Mouse (Mus musculus) liver, embryonic 14.5 days (tissue): ENCODE measurements around the gene Chtop. TPM values are rescaled to one million over a fixed set of nuclear protein-coding genes. Genes with fewer than 3 reads are reported as not detected.

Source experiments
- ATAC-seq: fragments of 200-750 bp; cut with Nextera tagmentation; 2 replicates; pipeline ENCODE4 v1.8.0; 2017; ENCODE audit warnings: moderate number of reproducible peaks, mild to moderate bottlenecking, moderate library complexity; ENCODE audit not compliant: insufficient read depth
- DNase-seq, 3 experiments: peaks; one replicate each; pipeline ENCODE4 v3.0.0-alpha.2; 2012 to 2013; ENCODE audit warnings: low read depth in 3 of 3, low spot score in 3 of 3
- H3K27ac ChIP-seq: fragments of 300-500 bp; sonication (generic); 2 replicates; pipeline ENCODE4 v1.5.1; 2014; ENCODE audit warnings: moderate library complexity, mild to moderate bottlenecking, control low read depth, inconsistent platforms
- H3K27me3 ChIP-seq: fragments of 300-500 bp; sonication (generic); 2 replicates; pipeline ENCODE4 v1.6.1; 2014; ENCODE audit warnings: mild to moderate bottlenecking, low read length, moderate library complexity; ENCODE audit not compliant: control insufficient read depth, insufficient read depth
- H3K36me3 ChIP-seq: fragments of 300-500 bp; sonication (generic); replicated peaks from 2 replicates; pipeline ENCODE4 v1.6.1; 2014; ENCODE audit warnings: low read depth; ENCODE audit not compliant: control insufficient read depth, insufficient read depth
- H3K4me1 ChIP-seq, 2 experiments: fragments of 200-500 bp in 1 of 2; fragments of 300-500 bp in 1 of 2; sonication (generic) in 1 of 2; replicated peaks; 2 replicates each; pipeline ENCODE4 v1.6.1; 2012 to 2014; ENCODE audit warnings: antibody characterized with exemption in 1 of 2, inconsistent platforms in 1 of 2, low read length in 1 of 2; ENCODE audit not compliant: control insufficient read depth in 2 of 2, insufficient read depth in 2 of 2
- H3K4me2 ChIP-seq: fragments of 300-500 bp; sonication (generic); 2 replicates; pipeline ENCODE4 v1.6.1; 2014; ENCODE audit warnings: low read depth, mild to moderate bottlenecking, control low read depth, moderate library complexity
- H3K4me3 ChIP-seq, 2 experiments: fragments of 200-500 bp in 1 of 2; fragments of 300-500 bp in 1 of 2; sonication (generic) in 1 of 2; 2 replicates each; pipeline ENCODE4 v1.5.1; 2012 to 2014; ENCODE audit warnings: low read depth in 2 of 2, low read length in 2 of 2, mild to moderate bottlenecking in 2 of 2, control low read depth in 1 of 2, inconsistent platforms in 1 of 2, moderate library complexity in 1 of 2; ENCODE audit not compliant: insufficient read depth in 1 of 2
- H3K9ac ChIP-seq: fragments of 300-500 bp; sonication (generic); replicated peaks from 2 replicates; pipeline ENCODE4 v1.6.1; 2014; ENCODE audit warnings: mild to moderate bottlenecking, control low read depth, moderate library complexity
- H3K9me3 ChIP-seq: fragments of 300-500 bp; sonication (generic); 2 replicates; pipeline ENCODE4 v1.6.1; 2016; ENCODE audit warnings: low read length, mixed read lengths; ENCODE audit not compliant: control insufficient read depth
- CTCF ChIP-seq: IDR thresholded peaks from 2 replicates; pipeline ENCODE4 v1.5.1; 2016; ENCODE audit warnings: antibody characterized with exemption, low read depth, control low read depth
- EP300 ChIP-seq: IDR thresholded peaks from 2 replicates; pipeline ENCODE4 v1.6.1; 2016; ENCODE audit warnings: antibody characterized with exemption, low read depth
- WGBS: fragments of 180-500 bp; shearing (Covaris S2); extraction: QIAGEN DNeasy Blood & Tissue Kit; methylation state at CpG from one replicate; pipeline ENCODE4 v1.1.7; 2014; ENCODE audit not compliant: insufficient replicate concordance; 5-methylcytosine and 5-hydroxymethylcytosine counted together
- polyA plus RNA-seq, 2 experiments: library from polyadenylated mRNA; depleted of rRNA in 1 of 2; stranded (reverse) in 1 of 2; unstranded in 1 of 2; fragments of >200 nt; fragmentation: Nextera tagmentation in 1 of 2; extraction: Ambion mirVana in 1 of 2; gene quantifications; 2 replicates each; pipeline versions ENCODE4 v1.2.1 to v1.2.3; 2012 to 2014

Gene Chtop
- polyA plus RNA-seq, 2 experiments, result 29.7 to 49.9 TPM

DNA sequence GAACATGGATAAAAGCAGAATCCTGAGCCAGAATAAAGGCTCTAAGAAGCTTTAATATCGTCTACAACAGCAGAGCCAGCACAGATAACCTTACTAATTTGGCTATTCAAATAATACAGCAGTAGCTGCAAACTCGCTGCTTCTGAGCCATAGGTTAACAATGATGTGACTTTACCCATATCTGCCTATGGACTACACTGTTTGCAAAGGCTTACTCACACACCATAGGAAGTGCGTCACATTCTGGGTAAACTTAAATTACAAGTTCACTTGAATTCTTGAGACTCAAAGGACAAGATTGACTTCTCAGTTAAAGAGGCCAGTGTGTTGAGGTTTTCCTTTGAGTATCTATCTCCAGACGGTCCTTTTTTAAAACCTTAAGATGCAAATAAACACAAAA, 5.9 kb downstream of the Chtop start:
- ATAC-seq (no peak), DNase-seq (no peak)
- TF ChIP-seq CTCF (no peak), EP300 (no peak)
- 84% methylated on average over 4 of the region's 4 CpGs for WGBS
- Histone ChIP-seq H3K4me2 (no peak overlapping the region), H3K27ac (no peak overlapping the region), H3K4me3 (no peak overlapping the region), H3K9ac (no peak overlapping the region), H3K4me1 (peaks cover 7 to 11% of the 10 kb centered on the region in 2 experiments), H3K27me3 (no peaks in the 10 kb centered on the region), H3K9me3 (no peaks in the 10 kb centered on the region), H3K36me3 (peaks cover 90% of the 10 kb centered on the region)

DNA sequence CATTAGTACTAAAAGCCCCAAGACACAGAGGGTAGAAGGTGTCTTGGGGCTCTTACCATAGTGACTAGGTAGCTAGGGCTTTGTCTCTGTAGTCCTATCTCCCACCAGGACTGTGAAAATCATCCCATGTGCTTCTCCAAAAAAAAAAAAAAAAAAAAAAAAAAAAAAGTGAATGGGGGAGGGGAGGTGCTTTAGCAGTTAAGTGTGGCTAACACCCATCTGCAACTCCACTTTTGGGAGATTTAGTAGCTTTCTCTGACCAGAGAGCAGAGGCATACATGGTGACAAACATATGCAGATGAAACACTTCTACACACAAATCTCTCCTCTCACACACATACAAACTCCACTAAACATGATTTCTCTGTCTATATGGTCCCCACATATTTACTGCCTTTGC, 11.7 kb downstream of the Chtop start:
- no peak overlapping the region for H3K9ac ChIP-seq
- ATAC-seq (no peak), DNase-seq (no peak)
- no peak overlapping the region for H3K4me2 ChIP-seq
- H3K27ac ChIP-seq, result no peak overlapping the region
- TF ChIP-seq CTCF (no peak), EP300 (no peak)
- no peaks in the 10 kb centered on the region for H3K9me3 ChIP-seq
- H3K4me1 ChIP-seq, result no peaks in the 10 kb centered on the region
- no peaks in the 10 kb centered on the region for H3K27me3 ChIP-seq
- H3K36me3 ChIP-seq, result peaks cover 69% of the 10 kb centered on the region
- no peak overlapping the region for H3K4me3 ChIP-seq

DNA sequence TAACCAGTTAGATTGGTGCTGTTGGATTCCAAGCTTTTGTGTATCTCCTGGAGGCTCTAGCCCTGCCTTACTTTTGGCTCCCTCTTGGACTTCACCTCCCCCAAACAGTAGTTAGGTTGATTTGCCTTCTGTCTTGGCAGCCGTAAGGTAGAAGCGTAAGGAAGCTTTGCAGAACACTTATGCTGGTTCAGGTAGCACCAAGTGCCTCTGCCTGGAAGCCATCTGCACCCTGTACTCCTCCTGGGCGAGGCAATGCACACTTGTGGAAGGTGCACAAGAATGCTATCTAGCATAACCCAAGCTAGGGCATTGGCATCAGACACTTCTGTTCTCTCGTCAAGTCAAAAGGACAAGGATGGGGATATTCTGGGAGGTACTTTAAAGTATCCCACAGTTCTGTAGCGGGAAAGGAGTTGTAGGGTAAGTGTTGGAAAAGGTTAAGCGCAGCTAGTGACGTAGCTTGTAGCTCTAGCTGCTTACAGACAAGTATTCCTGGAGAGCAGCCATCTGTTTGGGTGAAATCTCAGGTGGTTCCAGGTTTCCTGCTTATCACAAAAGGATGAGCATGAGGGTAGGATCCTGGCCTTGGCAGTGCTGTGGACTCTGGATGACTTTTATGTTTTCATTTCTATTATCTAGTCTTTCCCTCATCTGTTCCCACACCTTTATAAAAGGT, 13.3 kb downstream of the Chtop start:
- Histone ChIP-seq H3K9ac (no peak overlapping the region), H3K4me3 (no peak overlapping the region), H3K4me2 (no peak overlapping the region), H3K4me1 (peaks cover 0 to 2% of the 10 kb centered on the region in 2 experiments; a peak in 1 of 4 replicates), H3K36me3 (peaks cover 53% of the 10 kb centered on the region), H3K27ac (no peak overlapping the region), H3K27me3 (no peaks in the 10 kb centered on the region), H3K9me3 (no peaks in the 10 kb centered on the region)
- 83% methylated on average over 7 of the region's 7 CpGs for WGBS
- ATAC-seq (no peak), DNase-seq (no peak)
- TF ChIP-seq EP300 (no peak), CTCF (no peak)

DNA sequence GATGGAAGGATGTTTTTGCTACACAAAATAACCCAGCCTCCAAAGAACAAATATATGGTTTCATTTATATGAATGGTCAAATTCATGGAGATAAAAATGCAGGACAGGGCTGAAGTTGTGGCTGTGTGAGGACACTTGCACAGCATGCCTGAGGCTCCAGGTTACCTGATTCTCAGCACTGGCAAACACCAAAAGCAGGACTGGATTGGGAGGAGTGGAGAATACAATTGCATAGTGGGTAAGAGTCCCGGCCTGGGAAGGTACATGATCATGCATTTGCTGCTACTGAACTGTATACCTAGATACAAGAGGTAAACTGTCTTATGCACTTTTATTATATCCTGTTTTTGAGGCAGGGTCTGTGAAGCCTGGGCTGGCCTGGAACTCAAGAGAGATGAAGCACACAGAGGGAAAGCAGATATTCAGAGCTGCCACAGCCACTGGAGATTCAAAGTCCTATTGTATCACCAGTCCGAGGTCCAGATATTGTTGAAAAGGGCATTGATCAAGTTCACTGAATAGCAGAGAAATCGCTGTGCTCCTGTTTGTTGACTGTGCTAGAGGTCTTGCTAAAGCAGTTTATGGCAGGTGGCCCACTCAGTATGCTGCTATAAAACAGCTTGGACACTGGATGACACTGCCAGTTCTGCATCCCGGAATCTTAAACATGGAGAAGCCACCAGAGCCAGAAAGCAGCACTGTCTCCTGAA, 15.3 kb downstream of the Chtop start:
- no peak overlapping the region for H3K4me3 ChIP-seq
- 57% methylated on average over 4 of the region's 4 CpGs for WGBS
- H3K4me2 ChIP-seq, result no peak overlapping the region
- no peak overlapping the region for H3K27ac ChIP-seq
- TF ChIP-seq EP300, result no peak
- TF ChIP-seq CTCF, result no peak
- no peaks in the 10 kb centered on the region for H3K27me3 ChIP-seq
- H3K9ac ChIP-seq, result no peak overlapping the region
- DNase-seq (no peak), ATAC-seq (no peak)
- peaks cover 39% of the 10 kb centered on the region for H3K36me3 ChIP-seq
- H3K4me1 ChIP-seq, result peaks cover 3 to 10% of the 10 kb centered on the region in 2 experiments; a peak in 3 of 4 replicates
- H3K9me3 ChIP-seq, result no peaks in the 10 kb centered on the region

DNA sequence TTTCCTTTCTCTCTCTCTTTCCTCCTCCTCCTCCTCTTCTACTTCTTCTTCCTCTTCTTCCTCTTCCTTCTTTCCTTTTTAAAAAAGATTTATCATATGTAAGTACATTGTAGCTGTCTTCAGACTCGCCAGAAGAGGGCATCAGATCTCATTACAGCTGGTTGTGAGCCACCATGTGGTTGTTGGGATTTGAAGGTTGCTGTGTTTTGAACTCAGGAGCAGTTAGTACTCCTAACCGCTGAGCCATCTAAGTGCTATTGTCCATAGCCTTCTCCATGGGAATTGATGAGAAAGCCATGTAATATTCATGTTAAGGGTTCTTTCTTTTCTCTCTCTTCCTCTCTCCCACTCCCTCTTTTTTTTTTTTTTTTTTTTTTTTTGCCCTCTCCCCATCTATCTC, 17.9 kb downstream of the Chtop start:
- Histone ChIP-seq H3K9ac (no peak overlapping the region; the same call in 1 of the 2 replicates), H3K4me3 (no peak overlapping the region), H3K4me1 (peaks cover 3 to 10% of the 10 kb centered on the region in 2 experiments; a peak in 3 of 4 replicates), H3K27me3 (no peaks in the 10 kb centered on the region), H3K9me3 (no peaks in the 10 kb centered on the region), H3K36me3 (peaks cover 31% of the 10 kb centered on the region), H3K4me2 (peak overlapping the region; percentile 39), H3K27ac (no peak overlapping the region)
- WGBS, result 43% methylated on average over 2 of the region's 2 CpGs
- DNase-seq (no peak), ATAC-seq (peak; percentile 40)
- TF ChIP-seq EP300 (no peak), CTCF (peak; percentile 47; the same call in 1 of the 2 replicates)
